ENCODE assay signal across 8 mouse cellular contexts in genomic region chr4:149628372-149628771, GRCm38 (mm10). TPM values are rescaled to one million over a fixed set of nuclear protein-coding genes. Genes with fewer than 3 reads are reported as not detected.
DNase-seq lines count a peak whose midpoint lies in the region; TF ChIP-seq lines count a peak whose summit lies in the region.

No protein-coding gene starts in this region.

- no peak for TF ChIP-seq EP300 in ES-Bruce4 (IDR thresholded peaks at IDR 0.05; ENCODE audit: insufficient read depth, low read depth, low read length)

- TF ChIP-seq POLR2A in ES-Bruce4 (IDR thresholded peaks at IDR 0.05; ENCODE audit: insufficient read depth, low read length), result no peak

- H3K4me1 ChIP-seq in ES-Bruce4 (ENCODE audit: control insufficient read depth, insufficient read depth, low read length), result no peaks in the 10 kb centered on the region
- H3K4me1 ChIP-seq in midbrain, embryonic 10.5 days, result peaks cover 23% of the 10 kb centered on the region

- peak; percentile 95 for TF ChIP-seq CTCF in ES-Bruce4 (IDR thresholded peaks at IDR 0.05; ENCODE audit: low read depth, low read length)

- 79% methylated on average over 10 of the region's 10 CpGs for WGBS in midbrain, embryonic 10.5 days

- H3K27ac ChIP-seq in ES-Bruce4 (ENCODE audit: insufficient read depth, low read length), result no peak overlapping the region
- no peak overlapping the region for H3K27ac ChIP-seq in midbrain, embryonic 10.5 days (replicated peaks)

- H3K36me3 ChIP-seq in ES-Bruce4 (ENCODE audit: control insufficient read depth, insufficient read depth, low read length, poor library complexity, severe bottlenecking), result no peaks in the 10 kb centered on the region; the same call in 1 of the 2 replicates
- peaks cover 53% of the 10 kb centered on the region for H3K36me3 ChIP-seq in midbrain, embryonic 10.5 days

- H3K27me3 ChIP-seq in ES-Bruce4 (ENCODE audit: control insufficient read depth, insufficient read depth, low read length, poor library complexity, severe bottlenecking), result no peaks in the 10 kb centered on the region
- no peaks in the 10 kb centered on the region for H3K27me3 ChIP-seq in midbrain, embryonic 10.5 days (ENCODE audit: low read depth, poor library complexity, severe bottlenecking)

- H3K9me3 ChIP-seq in ES-Bruce4 (replicated peaks; ENCODE audit: control insufficient read depth, insufficient read depth, low read length, poor library complexity, severe bottlenecking), result no peaks in the 10 kb centered on the region
- H3K9me3 ChIP-seq in midbrain, embryonic 10.5 days (replicated peaks), result no peaks in the 10 kb centered on the region

- DNase-seq in layer of hippocampus, postnatal 10 days (ENCODE audit: low spot score in 2 of 2), result peak; percentile 70 to 79
- no peak for DNase-seq in layer of hippocampus, adult 9-11 months
- peak; percentile 54 for DNase-seq in c-Kit-positive CD71-negative TER-119-negative erythroid progenitor cells, embryonic 14.5 days (ENCODE audit: low read depth)
- DNase-seq in forelimb bud, embryonic 11.5 days (ENCODE audit: low read depth, low spot score), result peak; percentile 26
- peak; percentile 60 to 68 for DNase-seq in left cerebral cortex, postnatal 14 days (ENCODE audit: low spot score in 2 of 2)
- peak; percentile 46 for DNase-seq in right cerebral cortex, postnatal 25 days
- no peak for DNase-seq in midbrain, embryonic 10.5 days (ENCODE audit: low spot score)

- no peak overlapping the region for H3K9ac ChIP-seq in ES-Bruce4 (ENCODE audit: low read depth, poor library complexity, severe bottlenecking)

- intact Hi-C loops in left cerebral cortex, postnatal 14 days (cut with DNase I), result loop anchor here (5.0 kb wide), 1 partner anchor 76 kb away; no protein-coding TSS in a partner anchor

- H3K4me3 ChIP-seq in ES-Bruce4 (ENCODE audit: low read depth, low read length), result no peak overlapping the region
- no peak overlapping the region for H3K4me3 ChIP-seq in midbrain, embryonic 10.5 days

RNA-seq across cellular contexts. Expression of gene Clstn1, which starts 42.1 kb away (rescaled TPM):
- 100 to 1,000 TPM; 726 TPM for total RNA-seq in layer of hippocampus, postnatal 10 days (2021)
- 59.2 and 60.5 TPM in 2 replicates for polyA plus RNA-seq in ES-Bruce4 (2011; ENCODE audit: insufficient read depth, insufficient read length, low read depth, missing spikeins)
- 1,000 to 10,000 TPM; 1,335 to 1,338 TPM for total RNA-seq in left cerebral cortex, postnatal 14 days (2021)
- 17.5 and 29.8 TPM in 2 replicates for polyA plus RNA-seq in midbrain, embryonic 10.5 days (2016; fragmentation: Nextera tagmentation; extraction: Ambion mirVana)

Comparison
In these comparisons a context has a peak if more than half of its experiments do, and no peak if none do; other contexts are left out.
1. DNase-seq: peak in layer of hippocampus, postnatal 10 days (2 of 2), c-Kit-positive CD71-negative TER-119-negative erythroid progenitor cells, embryonic 14.5 days (single experiment), forelimb bud, embryonic 11.5 days (single experiment), left cerebral cortex, postnatal 14 days (2 of 2) and right cerebral cortex, postnatal 25 days (single experiment); none in layer of hippocampus, adult 9-11 months (single experiment) and midbrain, embryonic 10.5 days (single experiment).